Mouse (Mus musculus): ENCODE results near the gene Lce1a2. TPM values are rescaled to one million over a fixed set of nuclear protein-coding genes. Genes with fewer than 3 reads are reported as not detected.

Gene Lce1a2
- polyA plus RNA-seq, 1 experiment, result not detected

DNA sequence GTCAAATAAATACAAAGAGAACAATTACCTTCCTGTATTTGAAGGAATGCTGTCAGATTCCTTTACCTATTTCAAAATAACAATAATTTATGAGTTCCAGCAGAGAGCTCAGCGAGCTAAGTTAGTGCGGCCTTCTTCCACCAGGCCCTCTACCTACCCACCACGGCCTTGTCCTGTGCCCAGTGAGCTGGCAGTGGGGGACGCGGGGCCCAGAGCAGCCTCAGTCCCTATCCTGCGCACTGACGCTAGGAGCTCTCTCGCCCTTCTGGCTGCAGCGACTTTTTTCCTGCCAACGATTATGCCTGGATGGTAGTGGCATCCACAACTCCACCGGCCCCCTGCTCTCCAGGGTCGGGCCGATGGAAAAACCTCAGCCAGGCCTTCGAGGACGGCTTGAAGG is 30.3 kb downstream of the Lce1a2 start:
- H3K9me3 ChIP-seq (ENCODE audit: control insufficient read depth, low read length), result 0 out of 2 replicates have a peak, but pooled peaks cover 3% of the 10 kb centered on the region
- H3K4me1 ChIP-seq (ENCODE audit: control insufficient read depth), result no peaks in the 10 kb centered on the region
- H3K36me3 ChIP-seq (ENCODE audit: control insufficient read depth), result no peaks in the 10 kb centered on the region
- TF ChIP-seq GATA1 (IDR thresholded peaks at IDR 0.05; ENCODE audit: low read length), result no peak
- no peak for TF ChIP-seq TAL1 (IDR thresholded peaks at IDR 0.05; ENCODE audit: low read length)
- H3K4me3 ChIP-seq (replicated peaks), result no peak overlapping the region
- no peaks in the 10 kb centered on the region for H3K27me3 ChIP-seq (ENCODE audit: control insufficient read depth)

DNA sequence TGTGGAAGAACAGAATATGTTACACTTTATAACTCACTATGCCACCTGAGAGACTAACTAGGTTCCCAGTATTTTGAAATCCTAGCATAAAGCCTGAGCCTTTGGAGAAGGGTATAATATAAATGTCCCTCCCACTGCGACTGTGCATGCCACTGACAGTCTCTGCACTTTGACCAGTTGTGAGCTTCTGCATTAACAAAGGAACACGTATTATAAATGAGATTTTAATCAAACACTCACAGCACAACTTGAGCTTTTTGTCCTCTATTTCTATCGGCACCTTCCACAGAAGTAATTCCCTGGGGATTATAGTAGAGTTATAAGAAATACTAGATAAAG is 31.5 kb downstream of the Lce1a2 start:
- H3K36me3 ChIP-seq (ENCODE audit: control insufficient read depth), result no peaks in the 10 kb centered on the region
- TF ChIP-seq TAL1 (IDR thresholded peaks at IDR 0.05; ENCODE audit: low read length) (no peak), GATA1 (IDR thresholded peaks at IDR 0.05; ENCODE audit: low read length) (no peak)
- no peaks in the 10 kb centered on the region for H3K4me1 ChIP-seq (ENCODE audit: control insufficient read depth)
- H3K9me3 ChIP-seq (ENCODE audit: control insufficient read depth, low read length), result 0 out of 2 replicates have a peak, but pooled peaks cover 3% of the 10 kb centered on the region
- H3K27me3 ChIP-seq (ENCODE audit: control insufficient read depth), result no peaks in the 10 kb centered on the region
- H3K4me3 ChIP-seq (replicated peaks), result no peak overlapping the region

DNA sequence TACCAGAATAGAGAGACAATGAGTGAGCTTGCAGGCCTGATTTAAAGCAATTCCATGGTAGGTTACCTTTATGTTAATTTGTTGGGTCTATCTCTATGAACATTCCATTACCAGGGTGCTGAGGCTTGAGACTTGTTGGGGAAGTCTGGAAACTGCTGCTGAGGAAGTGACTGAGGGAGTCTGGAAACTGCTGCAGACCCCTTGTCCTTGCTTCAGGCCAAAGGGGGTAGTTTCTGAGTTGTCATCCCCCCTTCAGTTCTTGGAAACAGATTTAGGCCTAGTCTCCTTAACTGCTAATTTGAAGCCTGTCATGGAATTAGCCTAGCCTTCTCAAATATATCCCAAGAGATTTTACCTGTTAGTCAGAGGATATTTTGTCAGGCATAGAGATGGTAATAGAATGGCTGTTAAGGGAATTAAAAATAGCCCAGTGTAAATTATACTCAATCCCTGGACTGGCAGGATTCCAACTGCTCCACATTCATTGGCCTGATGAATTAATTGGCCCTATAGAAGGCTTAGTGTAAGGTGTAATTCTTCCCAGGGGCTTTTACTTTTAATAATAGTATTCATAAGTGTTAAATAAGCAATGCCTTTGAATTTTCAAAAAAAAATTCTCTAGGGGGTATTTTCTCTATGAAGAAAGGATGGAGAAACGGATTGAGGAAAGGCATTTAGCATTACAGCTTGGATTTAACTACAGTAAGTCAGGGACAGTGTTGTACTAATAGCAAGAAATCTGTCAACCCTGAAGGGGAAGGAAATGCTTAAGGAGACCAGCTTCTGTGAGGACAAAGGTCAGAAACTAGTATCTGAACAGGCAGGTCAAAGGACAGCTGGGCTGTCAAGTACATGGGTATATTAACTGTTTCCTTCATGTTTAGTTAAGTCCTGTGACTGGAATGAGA is 32.1 kb downstream of the Lce1a2 start:
- Histone ChIP-seq H3K4me3 (replicated peaks) (no peak overlapping the region), H3K4me1 (ENCODE audit: control insufficient read depth) (no peaks in the 10 kb centered on the region), H3K36me3 (ENCODE audit: control insufficient read depth) (no peaks in the 10 kb centered on the region), H3K9me3 (ENCODE audit: control insufficient read depth, low read length) (0 out of 2 replicates have a peak, but pooled peaks cover 3% of the 10 kb centered on the region), H3K27me3 (ENCODE audit: control insufficient read depth) (no peaks in the 10 kb centered on the region)
- TF ChIP-seq TAL1 (IDR thresholded peaks at IDR 0.05; ENCODE audit: low read length), result no peak
- TF ChIP-seq GATA1 (IDR thresholded peaks at IDR 0.05; ENCODE audit: low read length), result no peak

DNA sequence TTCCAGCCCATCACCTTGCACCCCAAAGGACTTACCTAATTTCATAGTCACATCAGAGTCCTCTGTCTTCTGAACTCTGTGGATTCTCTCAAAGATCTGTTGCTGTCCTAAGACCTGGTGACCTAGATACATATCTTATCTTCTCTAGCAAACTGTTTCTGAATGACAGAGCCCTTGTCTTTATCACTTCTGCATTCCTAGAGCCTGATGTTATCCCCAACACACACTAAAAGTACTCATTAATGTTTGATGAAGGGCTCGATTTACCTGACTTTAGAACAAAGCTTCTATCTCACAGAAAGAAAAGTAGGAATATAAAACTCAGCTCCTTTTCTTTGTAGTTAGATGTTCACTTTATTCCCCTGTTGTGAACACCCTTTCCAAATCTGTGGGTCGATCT is 48.6 kb downstream of the Lce1a2 start, which contains the start of gene Lce6a:
Gene Lce6a, minus strand, starts transcription at position 101 of the 400 bp plus-strand sequence.
- no peak within 1 kb of the TSS for H3K4me3 ChIP-seq (replicated peaks)
- TF ChIP-seq GATA1 (IDR thresholded peaks at IDR 0.05; ENCODE audit: low read length) (no peak), TAL1 (IDR thresholded peaks at IDR 0.05; ENCODE audit: low read length) (no peak)

More for the DNA sequence above, 48.6 kb downstream of the Lce1a2 start, which contains the start of gene Lce6a:
- Histone ChIP-seq H3K9me3 (ENCODE audit: control insufficient read depth, low read length) (no peaks in the 10 kb centered on the region), H3K36me3 (ENCODE audit: control insufficient read depth) (no peaks in the 10 kb centered on the region), H3K4me1 (ENCODE audit: control insufficient read depth) (no peaks in the 10 kb centered on the region), H3K27me3 (ENCODE audit: control insufficient read depth) (no peaks in the 10 kb centered on the region)

Other genes with a start within 250 kb of the Lce1a2 start
- gene Gm9774, start 240.9 kb downstream of the Lce1a2 start, polyA plus RNA-seq (2012), result 2.0 and 2.3 TPM in 2 replicates
- not detected in 2 replicates for gene Sprr2k, start 237.7 kb downstream of the Lce1a2 start, polyA plus RNA-seq (2012)
- not detected in 2 replicates for gene Sprr1b, start 231.5 kb downstream of the Lce1a2 start, polyA plus RNA-seq (2012)
- gene Sprr3, start 211.6 kb downstream of the Lce1a2 start, polyA plus RNA-seq (2012), result not detected in 2 replicates
- gene Sprr1a, start 184.4 kb downstream of the Lce1a2 start, polyA plus RNA-seq (2012), result not detected in 2 replicates
- gene Sprr4, start 169.8 kb downstream of the Lce1a2 start, polyA plus RNA-seq (2012), result not detected in 2 replicates
- not detected in 2 replicates for gene 2310046K23Rik, start 135.8 kb downstream of the Lce1a2 start, polyA plus RNA-seq (2012)
- not detected in 2 replicates for gene Ivl, start 96.6 kb downstream of the Lce1a2 start, polyA plus RNA-seq (2012)
- not detected in 2 replicates for gene Smcp, start 81.3 kb downstream of the Lce1a2 start, polyA plus RNA-seq (2012)
- gene 2210017I01Rik, start 62.8 kb downstream of the Lce1a2 start, polyA plus RNA-seq (2012), result not detected in 2 replicates
- gene Lce6a, start 48.7 kb downstream of the Lce1a2 start, polyA plus RNA-seq (2012), result not detected in 2 replicates
- not detected in 2 replicates for gene Lce1a1, start 22.0 kb downstream of the Lce1a2 start, polyA plus RNA-seq (2012)
- gene Lce1b, start 13.4 kb downstream of the Lce1a2 start, polyA plus RNA-seq (2012), result not detected in 2 replicates
- gene Lce1c, start 8.9 kb upstream of the Lce1a2 start, polyA plus RNA-seq (2012), result not detected in 2 replicates
- gene Lce1d, start 16.9 kb upstream of the Lce1a2 start, polyA plus RNA-seq (2012), result not detected in 2 replicates
- not detected in 2 replicates for gene Lce1e, start 38.8 kb upstream of the Lce1a2 start, polyA plus RNA-seq (2012)
- not detected in 2 replicates for gene Lce1f, start 50.0 kb upstream of the Lce1a2 start, polyA plus RNA-seq (2012)
- gene Gm38119, start 68.8 kb upstream of the Lce1a2 start, polyA plus RNA-seq (2012), result not detected in 2 replicates
- gene Lce1g, start 82.0 kb upstream of the Lce1a2 start, polyA plus RNA-seq (2012), result not detected in 2 replicates
- gene Lce1h, start 94.8 kb upstream of the Lce1a2 start, polyA plus RNA-seq (2012), result not detected in 2 replicates
- not detected in 2 replicates for gene Lce1i, start 108.6 kb upstream of the Lce1a2 start, polyA plus RNA-seq (2012)
- gene Lce1j, start 120.2 kb upstream of the Lce1a2 start, polyA plus RNA-seq (2012), result not detected in 2 replicates
- not detected in 2 replicates for gene Lce1k, start 137.6 kb upstream of the Lce1a2 start, polyA plus RNA-seq (2012)
- gene Kprp, start 156.9 kb upstream of the Lce1a2 start, polyA plus RNA-seq (2012), result not detected in 2 replicates
- gene Lce1l, start 181.0 kb upstream of the Lce1a2 start, polyA plus RNA-seq (2012), result not detected in 2 replicates
- not detected in 2 replicates for gene 2310050C09Rik, start 199.9 kb upstream of the Lce1a2 start, polyA plus RNA-seq (2012)